Mouse (Mus musculus) heart, embryonic 14.5 days (tissue): ENCODE data around the gene Sart1. TPM values are rescaled to one million over a fixed set of nuclear protein-coding genes. Genes with fewer than 3 reads are reported as not detected.

Experiments
- ATAC-seq: fragments of 200-750 bp; cut with Nextera tagmentation; 2 replicates; pipeline ENCODE4 v1.8.0; 2017; ENCODE audit warnings: low read depth, moderate TSS enrichment; ENCODE audit not compliant: insufficient number of reproducible peaks, insufficient read depth, low FRiP score
- H3K27ac ChIP-seq, 2 experiments: fragments of 200-500 bp in 1 of 2; fragments of 300-500 bp in 1 of 2; sonication (generic) in 1 of 2; replicated peaks in 1 of 2; 2 replicates each; pipeline ENCODE4 v1.5.1; 2012 to 2014; ENCODE audit warnings: low read depth in 2 of 2, low read length in 2 of 2, control low read depth in 1 of 2, mild to moderate bottlenecking in 1 of 2, mixed read lengths in 1 of 2; ENCODE audit not compliant: control insufficient read depth in 1 of 2, insufficient read depth in 1 of 2
- H3K27me3 ChIP-seq: fragments of 300-500 bp; sonication (generic); 2 replicates; pipeline ENCODE4 v1.6.1; 2014; ENCODE audit warnings: mild to moderate bottlenecking, low read length, control low read depth; ENCODE audit not compliant: control insufficient read depth, insufficient read depth
- H3K36me3 ChIP-seq: fragments of 300-500 bp; sonication (generic); 2 replicates; pipeline ENCODE4 v1.6.1; 2014; ENCODE audit warnings: mild to moderate bottlenecking, control low read depth, low read length, mixed read lengths; ENCODE audit not compliant: control insufficient read depth, insufficient read depth
- H3K4me1 ChIP-seq, 2 experiments: fragments of 200-500 bp in 1 of 2; fragments of 300-500 bp in 1 of 2; sonication (generic) in 1 of 2; 2 replicates each; pipeline ENCODE4 v1.6.1; 2012 to 2014; ENCODE audit warnings: low read length in 2 of 2, control low read depth in 1 of 2, mixed read lengths in 1 of 2; ENCODE audit not compliant: control insufficient read depth in 2 of 2, insufficient read depth in 2 of 2
- H3K4me2 ChIP-seq: fragments of 300-500 bp; sonication (generic); 2 replicates; pipeline ENCODE4 v1.6.1; 2014; ENCODE audit warnings: mild to moderate bottlenecking, low read length
- H3K4me3 ChIP-seq, 2 experiments: fragments of 200-500 bp in 1 of 2; fragments of 300-500 bp in 1 of 2; sonication (generic) in 1 of 2; 2 replicates each; pipeline ENCODE4 v1.5.1; 2012 to 2014; ENCODE audit warnings: low read length in 2 of 2, mild to moderate bottlenecking in 2 of 2, control low read depth in 1 of 2, low read depth in 1 of 2, moderate library complexity in 1 of 2; ENCODE audit not compliant: control insufficient read depth in 1 of 2, insufficient read depth in 1 of 2
- H3K9ac ChIP-seq: fragments of 300-500 bp; sonication (generic); 2 replicates; pipeline ENCODE4 v1.6.1; 2014; ENCODE audit warnings: mild to moderate bottlenecking, low read length
- H3K9me3 ChIP-seq: fragments of 300-500 bp; sonication (generic); 2 replicates; pipeline ENCODE4 v1.6.1; 2016; ENCODE audit warnings: low read length, control low read depth; ENCODE audit not compliant: control insufficient read depth
- WGBS: fragments of 180-500 bp; shearing (Covaris S2); extraction: QIAGEN DNeasy Blood & Tissue Kit; methylation state at CpG from one replicate; pipeline ENCODE4 v1.1.7; 2014; 5-methylcytosine and 5-hydroxymethylcytosine counted together
- polyA plus RNA-seq: library from polyadenylated mRNA; unstranded; fragments of >200 nt; fragmentation: Nextera tagmentation; extraction: Ambion mirVana; gene quantifications from 2 replicates; pipeline ENCODE4 v1.2.1, GENCODE M21; 2014

Gene Sart1
- polyA plus RNA-seq, 1 experiment from 2014 or later: 39.5 TPM

- WGBS: under 1% methylated on average over 43 of the region's 43 CpGs
- 0 out of 2 replicates have a peak, but pooled peaks have one; percentile 36 for ATAC-seq
- H3K9ac ChIP-seq: peak overlapping the region; percentile 89
Measured at GRCm38 (mm10) chr19:5388011-5388441, 477 bp downstream of the Sart1 start.

GRCm38 (mm10) chr19:5384715-5385114 is 3.8 kb downstream of the Sart1 start:
- 85% methylated on average over 8 of the region's 8 CpGs for WGBS

More at GRCm38 (mm10) chr19:5388011-5388441, 477 bp downstream of the Sart1 start:
- H3K27ac ChIP-seq: peak overlapping the region; percentile 15 to 81; a peak in 3 of 4 replicates
- H3K27me3 ChIP-seq: no peaks in the 10 kb centered on the region
- peak overlapping the region; percentile 84 for H3K4me2 ChIP-seq
- peak overlapping the region; percentile 85 to 92 for H3K4me3 ChIP-seq
- peaks cover 28% of the 10 kb centered on the region for H3K36me3 ChIP-seq
- H3K9me3 ChIP-seq: no peaks in the 10 kb centered on the region
- peaks cover 19 to 33% of the 10 kb centered on the region in 2 experiments for H3K4me1 ChIP-seq

GRCm38 (mm10) chr19:5383326-5383725 is 5.2 kb downstream of the Sart1 start:
- no peak overlapping the region for H3K4me3 ChIP-seq
- no peak for ATAC-seq
- H3K27ac ChIP-seq: no peak overlapping the region
- no peaks in the 10 kb centered on the region for H3K9me3 ChIP-seq
- 92% methylated on average over 12 of the region's 12 CpGs for WGBS
- H3K27me3 ChIP-seq: no peaks in the 10 kb centered on the region
- peaks cover 2 to 8% of the 10 kb centered on the region in 2 experiments; a peak in 2 of 4 replicates for H3K4me1 ChIP-seq
- H3K9ac ChIP-seq: no peak overlapping the region
- H3K4me2 ChIP-seq: no peak overlapping the region
- peaks cover 75% of the 10 kb centered on the region for H3K36me3 ChIP-seq

More at GRCm38 (mm10) chr19:5384715-5385114, 3.8 kb downstream of the Sart1 start:
- Histone ChIP-seq H3K4me3 (no peak overlapping the region), H3K4me2 (no peak overlapping the region), H3K36me3 (peaks cover 62% of the 10 kb centered on the region), H3K9me3 (no peaks in the 10 kb centered on the region), H3K4me1 (peaks cover 7 to 14% of the 10 kb centered on the region in 2 experiments), H3K9ac (no peak overlapping the region), H3K27me3 (no peaks in the 10 kb centered on the region), H3K27ac (no peak overlapping the region)
- ATAC-seq: no peak

GRCm38 (mm10) chr19:5377446-5377845 is 11.1 kb downstream of the Sart1 start:
- ATAC-seq: no peak
- Histone ChIP-seq H3K9ac (no peak overlapping the region), H3K4me2 (no peak overlapping the region), H3K4me3 (no peak overlapping the region), H3K9me3 (no peaks in the 10 kb centered on the region), H3K36me3 (peaks cover 80% of the 10 kb centered on the region), H3K27me3 (no peaks in the 10 kb centered on the region), H3K4me1 (no peaks in the 10 kb centered on the region), H3K27ac (no peak overlapping the region)
- 88% methylated on average over 1 of the region's 1 CpGs for WGBS

GRCm38 (mm10) chr19:5374748-5375147 is 13.8 kb downstream of the Sart1 start:
- Histone ChIP-seq H3K27ac (no peak overlapping the region), H3K9me3 (no peaks in the 10 kb centered on the region), H3K36me3 (peaks cover 77% of the 10 kb centered on the region), H3K27me3 (no peaks in the 10 kb centered on the region), H3K4me1 (no peaks in the 10 kb centered on the region), H3K4me3 (no peak overlapping the region), H3K4me2 (no peak overlapping the region), H3K9ac (no peak overlapping the region)
- WGBS: 65% methylated on average over 4 of the region's 4 CpGs
- ATAC-seq: no peak

- Histone ChIP-seq H3K4me3 (no peak overlapping the region), H3K9ac (no peak overlapping the region), H3K4me1 (no peaks in the 10 kb centered on the region), H3K4me2 (no peak overlapping the region), H3K27ac (no peak overlapping the region), H3K9me3 (no peaks in the 10 kb centered on the region), H3K36me3 (peaks cover 77% of the 10 kb centered on the region), H3K27me3 (no peaks in the 10 kb centered on the region)
- 53% methylated on average over 4 of the region's 4 CpGs for WGBS
- no peak for ATAC-seq
Measured at GRCm38 (mm10) chr19:5374177-5374576, 14.3 kb downstream of the Sart1 start.

- Histone ChIP-seq H3K36me3 (peaks cover 75% of the 10 kb centered on the region), H3K9me3 (no peaks in the 10 kb centered on the region), H3K4me3 (no peak overlapping the region), H3K27ac (no peak overlapping the region), H3K9ac (no peak overlapping the region), H3K27me3 (no peaks in the 10 kb centered on the region), H3K4me1 (peaks cover 6% of the 10 kb centered on the region in 2 experiments), H3K4me2 (no peak overlapping the region)
- 92% methylated on average over 7 of the region's 7 CpGs for whole genome bisulfite sequencing
- ATAC-seq: no peak
Measured at GRCm38 (mm10) chr19:5372724-5373123, 15.8 kb downstream of the Sart1 start.

GRCm38 (mm10) chr19:5370932-5371331 is 17.6 kb downstream of the Sart1 start:
- Histone ChIP-seq H3K27ac (no peak overlapping the region), H3K4me2 (no peak overlapping the region), H3K4me1 (peaks cover 6 to 10% of the 10 kb centered on the region in 2 experiments), H3K9ac (no peak overlapping the region), H3K4me3 (no peak overlapping the region), H3K36me3 (peaks cover 60% of the 10 kb centered on the region), H3K27me3 (no peaks in the 10 kb centered on the region), H3K9me3 (no peaks in the 10 kb centered on the region)
- WGBS: 89% methylated on average over 3 of the region's 3 CpGs
- ATAC-seq: no peak
